Mouse (Mus musculus): ENCODE measurements around the gene Cep97. TPM values are rescaled to one million over a fixed set of nuclear protein-coding genes. Genes with fewer than 3 reads are reported as not detected.
A peak's percentile ranks its signal among the peaks of the same experiment; 100 is the strongest.
"Not testable (repeated sequence)": the region's sequence is repeated elsewhere in the genome, so short reads cannot be mapped to it uniquely, and the experiment has no call there.

The Cep97 gene
- polyA plus RNA-seq, 1 experiment from 2014 or later = 9.5 TPM

DNA sequence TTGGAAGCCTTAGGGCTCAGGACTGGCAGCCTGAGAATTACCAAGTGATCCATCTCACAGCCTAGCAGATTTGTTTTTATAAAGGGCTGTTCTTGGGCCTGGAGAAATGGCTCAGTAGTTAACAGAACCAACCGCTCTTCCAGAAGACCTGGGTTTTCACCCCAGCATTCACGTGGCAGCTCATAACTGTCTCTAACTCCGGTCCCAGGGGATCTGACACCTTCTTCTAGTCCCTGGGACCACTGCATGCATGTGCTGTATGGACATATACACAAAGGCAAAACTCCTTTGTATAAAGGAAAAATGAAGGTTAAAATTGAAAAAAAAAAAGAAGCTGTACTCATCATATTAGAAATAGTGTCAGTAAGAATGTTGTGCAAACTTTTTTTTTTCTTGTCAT lies 15.8 kb upstream of the Cep97 start:
- 82% methylated on average over 3 of the region's 3 CpGs for WGBS
- H3K27ac ChIP-seq (ENCODE audit: low read depth, low read length) = no peak overlapping the region
- ATAC-seq = no peak

DNA sequence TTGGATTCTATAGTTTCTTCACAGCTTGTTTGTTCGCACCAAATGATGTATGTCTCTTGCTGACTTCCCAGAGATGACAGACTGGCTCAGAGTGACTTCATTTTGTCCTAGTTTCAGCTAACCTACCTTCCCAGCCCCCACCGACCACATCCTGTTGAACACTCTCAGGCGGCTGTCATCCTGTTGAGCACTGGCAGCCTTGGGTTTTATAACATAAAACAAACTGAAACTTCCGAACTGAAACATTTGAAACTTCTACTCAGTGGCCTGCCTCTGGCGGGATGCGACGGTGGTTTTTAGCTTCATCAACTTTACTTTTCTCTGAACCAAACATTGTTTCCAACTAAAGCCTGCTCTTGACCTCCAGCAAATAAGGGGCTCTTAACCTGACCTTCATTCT lies 14.3 kb upstream of the Cep97 start:
- 75% methylated on average over 7 of the region's 7 CpGs for WGBS
- Histone ChIP-seq H3K27me3 (replicated peaks; ENCODE audit: control insufficient read depth, insufficient read depth, low read length) (no peaks in the 10 kb centered on the region), H3K27ac (ENCODE audit: low read depth, low read length) (no peak overlapping the region), H3K4me2 (ENCODE audit: low read length) (no peak overlapping the region), H3K4me1 (ENCODE audit: control insufficient read depth, insufficient read depth, low read depth, low read length) (no peaks in the 10 kb centered on the region), H3K36me3 (ENCODE audit: control insufficient read depth, insufficient read depth, low read length) (no peaks in the 10 kb centered on the region), H3K9ac (ENCODE audit: low read depth, low read length) (no peak overlapping the region), H3K9me3 (ENCODE audit: control insufficient read depth, low read length) (no peaks in the 10 kb centered on the region), H3K4me3 (ENCODE audit: low read length) (no peak overlapping the region)
- ATAC-seq = no peak

More for the DNA sequence above, 15.8 kb upstream of the Cep97 start:
- Histone ChIP-seq H3K4me2 (ENCODE audit: low read length) (no peak overlapping the region), H3K27me3 (replicated peaks; ENCODE audit: control insufficient read depth, insufficient read depth, low read length) (no peaks in the 10 kb centered on the region), H3K4me1 (ENCODE audit: control insufficient read depth, insufficient read depth, low read depth, low read length) (no peaks in the 10 kb centered on the region), H3K4me3 (ENCODE audit: low read length) (no peak overlapping the region), H3K36me3 (ENCODE audit: control insufficient read depth, insufficient read depth, low read length) (no peaks in the 10 kb centered on the region), H3K9me3 (ENCODE audit: control insufficient read depth, low read length) (no peaks in the 10 kb centered on the region), H3K9ac (ENCODE audit: low read depth, low read length) (no peak overlapping the region)

DNA sequence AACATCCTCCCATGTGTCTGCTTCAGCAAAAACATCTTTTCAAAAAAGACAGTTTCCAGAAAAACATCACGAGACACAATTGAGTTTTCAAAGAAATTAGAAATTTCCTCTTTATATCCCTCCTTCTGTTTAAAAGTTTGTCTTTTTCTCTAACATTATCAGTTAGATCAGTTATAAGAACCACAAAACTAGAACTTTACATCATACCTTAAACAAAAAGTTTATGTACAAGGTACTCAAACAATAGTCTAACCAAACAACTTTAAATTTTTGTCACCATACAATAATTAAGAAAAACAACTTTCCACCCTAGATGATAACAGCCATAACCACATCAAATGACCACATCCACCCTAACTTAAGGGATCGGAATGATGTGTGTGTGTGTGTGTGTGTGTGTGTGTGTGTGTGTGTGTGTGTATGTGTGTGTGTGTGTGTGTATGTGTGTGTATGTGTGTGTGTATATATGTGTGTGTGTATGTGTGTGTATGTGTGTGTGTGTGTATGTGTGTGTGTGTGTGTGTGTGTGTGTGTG lies 13.3 kb upstream of the Cep97 start:
- not testable (repeated sequence) for H3K4me1 ChIP-seq (ENCODE audit: control insufficient read depth, insufficient read depth, low read depth, low read length); H3K9me3 ChIP-seq (ENCODE audit: control insufficient read depth, low read length); H3K4me2 ChIP-seq (ENCODE audit: low read length); ATAC-seq; H3K9ac ChIP-seq (ENCODE audit: low read depth, low read length); H3K27me3 ChIP-seq (replicated peaks; ENCODE audit: control insufficient read depth, insufficient read depth, low read length); H3K36me3 ChIP-seq (ENCODE audit: control insufficient read depth, insufficient read depth, low read length); H3K4me3 ChIP-seq (ENCODE audit: low read length); H3K27ac ChIP-seq (ENCODE audit: low read depth, low read length)
- WGBS = 89% methylated on average over 2 of the region's 2 CpGs

DNA sequence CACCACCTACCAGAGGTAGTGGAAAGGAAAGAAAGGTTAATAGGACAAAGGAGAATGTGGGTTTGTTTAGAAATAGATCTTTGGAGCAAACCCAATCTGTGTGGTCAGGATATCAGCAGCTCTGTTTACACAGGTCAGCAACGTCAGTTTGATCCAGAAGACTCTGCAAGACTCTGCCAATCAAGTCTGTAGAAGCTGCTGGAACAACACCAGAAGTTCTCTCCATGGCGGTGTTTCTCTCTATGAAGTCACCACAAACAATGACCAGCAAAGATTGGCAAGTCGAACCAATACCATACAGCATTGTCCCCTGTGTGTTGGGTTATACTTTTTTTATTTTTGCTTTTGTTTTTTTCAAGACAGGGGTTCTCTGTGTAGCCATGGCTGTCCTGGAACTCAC lies 12.6 kb upstream of the Cep97 start:
- Histone ChIP-seq H3K9me3 (ENCODE audit: control insufficient read depth, low read length) (no peaks in the 10 kb centered on the region), H3K4me1 (ENCODE audit: control insufficient read depth, insufficient read depth, low read depth, low read length) (no peaks in the 10 kb centered on the region), H3K27ac (ENCODE audit: low read depth, low read length) (no peak overlapping the region), H3K4me2 (ENCODE audit: low read length) (no peak overlapping the region), H3K4me3 (ENCODE audit: low read length) (no peak overlapping the region), H3K36me3 (ENCODE audit: control insufficient read depth, insufficient read depth, low read length) (no peaks in the 10 kb centered on the region), H3K27me3 (replicated peaks; ENCODE audit: control insufficient read depth, insufficient read depth, low read length) (no peaks in the 10 kb centered on the region), H3K9ac (ENCODE audit: low read depth, low read length) (no peak overlapping the region)
- WGBS = 80% methylated on average over 3 of the region's 3 CpGs
- no peak for ATAC-seq

DNA sequence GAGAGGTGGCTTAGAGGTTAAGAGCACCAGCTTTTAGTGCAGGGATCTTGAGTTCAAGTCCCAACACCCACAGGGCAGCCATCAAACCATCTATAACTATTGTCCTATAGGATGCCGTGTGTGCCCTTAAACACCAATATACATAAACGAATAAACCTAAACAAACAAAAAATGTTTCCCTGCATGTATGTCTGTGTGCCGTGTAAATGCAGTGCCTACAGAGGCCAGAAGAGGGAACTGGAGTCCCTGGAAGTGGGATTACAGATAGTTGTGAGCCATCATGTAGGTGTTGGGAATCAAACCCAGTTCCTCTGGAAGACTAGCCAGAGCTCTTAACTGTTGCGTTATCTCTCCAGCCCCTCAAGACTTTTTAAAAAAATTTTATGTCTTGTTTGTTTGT lies 6.1 kb upstream of the Cep97 start:
- no peaks in the 10 kb centered on the region for H3K27me3 ChIP-seq (replicated peaks; ENCODE audit: control insufficient read depth, insufficient read depth, low read length)
- no peaks in the 10 kb centered on the region for H3K36me3 ChIP-seq (ENCODE audit: control insufficient read depth, insufficient read depth, low read length)
- no peaks in the 10 kb centered on the region for H3K4me1 ChIP-seq (ENCODE audit: control insufficient read depth, insufficient read depth, low read depth, low read length)
- no peak overlapping the region for H3K4me3 ChIP-seq (ENCODE audit: low read length)
- no peak for ATAC-seq
- H3K9ac ChIP-seq (ENCODE audit: low read depth, low read length) = no peak overlapping the region
- WGBS = 92% methylated on average over 4 of the region's 4 CpGs
- no peaks in the 10 kb centered on the region for H3K9me3 ChIP-seq (ENCODE audit: control insufficient read depth, low read length)
- no peak overlapping the region for H3K27ac ChIP-seq (ENCODE audit: low read depth, low read length)
- H3K4me2 ChIP-seq (ENCODE audit: low read length) = no peak overlapping the region

DNA sequence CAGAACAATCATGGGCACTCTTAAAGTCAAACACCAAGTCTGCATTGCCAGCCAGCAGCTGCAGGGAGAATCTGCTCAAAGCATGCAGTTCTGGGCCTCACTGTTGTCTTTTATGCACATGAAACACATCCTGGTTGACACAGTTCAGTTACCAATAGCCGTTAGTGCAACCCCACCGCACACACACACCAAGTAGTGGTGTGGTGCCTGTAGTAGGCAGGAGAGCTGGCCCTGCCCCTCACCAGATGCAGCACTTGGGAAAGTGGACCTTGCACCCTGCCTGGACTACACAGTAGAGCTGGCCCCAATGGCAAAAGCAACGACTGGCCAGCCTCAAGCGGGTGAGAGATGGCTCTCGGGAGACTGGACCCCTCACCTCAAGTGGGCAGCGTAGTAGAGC lies 5.0 kb upstream of the Cep97 start:
- no peaks in the 10 kb centered on the region for H3K27me3 ChIP-seq (replicated peaks; ENCODE audit: control insufficient read depth, insufficient read depth, low read length)
- 92% methylated on average over 6 of the region's 6 CpGs for WGBS

DNA sequence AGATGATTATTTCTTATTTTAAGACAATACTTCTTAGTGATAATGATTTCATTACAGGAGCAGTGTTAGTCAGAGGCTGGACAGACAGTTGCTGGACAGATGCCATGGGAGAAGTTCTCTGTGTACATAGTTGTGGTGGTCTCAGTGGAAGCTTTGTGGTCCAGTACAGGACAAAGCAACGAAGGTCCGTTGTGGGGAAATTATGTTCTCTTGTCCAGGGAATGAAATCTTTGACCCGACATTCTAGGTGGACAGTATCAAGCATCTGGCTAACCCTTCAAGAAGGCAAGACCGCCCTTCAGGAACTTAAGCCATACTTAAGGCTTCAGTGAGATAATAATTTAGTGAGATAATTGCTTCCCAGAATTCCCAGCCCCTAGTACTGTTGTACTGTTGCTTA lies 4.1 kb upstream of the Cep97 start:
- no peaks in the 10 kb centered on the region for H3K9me3 ChIP-seq (ENCODE audit: control insufficient read depth, low read length)
- WGBS = 90% methylated on average over 4 of the region's 4 CpGs
- ATAC-seq = no peak
- no peak overlapping the region for H3K9ac ChIP-seq (ENCODE audit: low read depth, low read length)
- H3K4me3 ChIP-seq (ENCODE audit: low read length) = no peak overlapping the region
- no peaks in the 10 kb centered on the region for H3K27me3 ChIP-seq (replicated peaks; ENCODE audit: control insufficient read depth, insufficient read depth, low read length)
- no peaks in the 10 kb centered on the region for H3K36me3 ChIP-seq (ENCODE audit: control insufficient read depth, insufficient read depth, low read length)
- no peak overlapping the region for H3K4me2 ChIP-seq (ENCODE audit: low read length)
- H3K27ac ChIP-seq (ENCODE audit: low read depth, low read length) = no peak overlapping the region
- no peaks in the 10 kb centered on the region for H3K4me1 ChIP-seq (ENCODE audit: control insufficient read depth, insufficient read depth, low read depth, low read length)

More for the DNA sequence above, 5.0 kb upstream of the Cep97 start:
- Histone ChIP-seq H3K9ac (ENCODE audit: low read depth, low read length) (no peak overlapping the region), H3K4me2 (ENCODE audit: low read length) (no peak overlapping the region), H3K36me3 (ENCODE audit: control insufficient read depth, insufficient read depth, low read length) (no peaks in the 10 kb centered on the region), H3K9me3 (ENCODE audit: control insufficient read depth, low read length) (no peaks in the 10 kb centered on the region), H3K4me3 (ENCODE audit: low read length) (no peak overlapping the region), H3K4me1 (ENCODE audit: control insufficient read depth, insufficient read depth, low read depth, low read length) (no peaks in the 10 kb centered on the region), H3K27ac (ENCODE audit: low read depth, low read length) (no peak overlapping the region)
- no peak for ATAC-seq

DNA sequence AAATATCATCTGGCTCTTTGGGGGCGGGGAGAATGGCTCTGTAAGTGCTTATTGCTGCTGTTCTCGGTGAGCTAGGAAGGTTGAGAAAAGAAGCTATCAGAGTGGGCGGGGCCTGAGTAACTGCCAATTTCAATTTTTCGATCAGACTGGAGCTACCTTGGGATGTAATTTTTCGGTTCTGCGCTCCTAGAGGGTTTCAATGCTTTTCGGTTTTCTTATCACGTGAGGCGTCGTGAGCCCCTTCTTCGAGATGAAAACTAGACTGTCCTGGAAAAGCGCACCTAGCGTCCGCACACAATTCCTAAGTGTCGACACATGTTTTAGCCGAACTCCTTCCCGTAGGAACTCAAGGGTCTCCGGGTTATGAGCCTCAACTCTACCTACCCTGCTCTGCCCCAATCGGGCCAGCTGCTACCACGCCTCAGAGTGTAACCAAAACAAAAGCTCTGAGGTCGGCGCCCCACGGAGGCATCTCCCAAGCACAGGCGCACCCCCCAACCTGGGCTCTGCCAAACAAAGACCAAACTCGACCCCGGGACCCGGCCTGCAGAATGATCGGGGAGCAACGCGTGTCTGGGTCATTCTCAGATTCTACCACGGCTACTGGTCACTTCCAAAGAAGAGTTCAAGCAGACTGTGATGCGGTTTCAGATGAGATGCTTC lies 843 bp downstream of the Cep97 start:
- under 1% methylated on average over 32 of the region's 32 CpGs for WGBS
- ATAC-seq = peak; percentile 55
- H3K9me3 ChIP-seq (ENCODE audit: control insufficient read depth, low read length) = no peaks in the 10 kb centered on the region

DNA sequence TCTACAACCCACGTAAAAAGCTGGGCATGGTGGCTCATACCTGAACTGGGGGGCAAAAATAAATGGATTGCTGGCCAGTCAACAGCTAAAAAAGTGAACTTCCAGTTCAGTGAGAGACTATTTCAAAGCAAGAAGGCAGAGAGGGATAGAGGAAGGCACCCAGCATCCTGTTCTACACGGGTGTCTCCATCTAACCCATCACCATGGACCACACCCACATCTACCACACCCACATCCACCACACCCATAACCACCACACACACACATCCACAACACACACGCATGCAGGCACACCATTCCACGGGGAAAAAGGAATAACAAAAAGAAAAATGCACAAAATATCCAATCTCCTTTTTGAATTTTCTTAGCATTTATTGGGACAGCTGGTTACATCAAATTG lies 10.6 kb downstream of the Cep97 start:
- WGBS = 92% methylated on average over 4 of the region's 4 CpGs
- H3K4me3 ChIP-seq (ENCODE audit: low read length) = no peak overlapping the region
- H3K27me3 ChIP-seq (replicated peaks; ENCODE audit: control insufficient read depth, insufficient read depth, low read length) = no peaks in the 10 kb centered on the region
- peaks cover 9% of the 10 kb centered on the region for H3K36me3 ChIP-seq (ENCODE audit: control insufficient read depth, insufficient read depth, low read length)
- ATAC-seq = no peak
- no peak overlapping the region for H3K4me2 ChIP-seq (ENCODE audit: low read length)
- H3K4me1 ChIP-seq (ENCODE audit: control insufficient read depth, insufficient read depth, low read depth, low read length) = no peaks in the 10 kb centered on the region
- no peaks in the 10 kb centered on the region for H3K9me3 ChIP-seq (ENCODE audit: control insufficient read depth, low read length)
- H3K9ac ChIP-seq (ENCODE audit: low read depth, low read length) = no peak overlapping the region
- H3K27ac ChIP-seq (ENCODE audit: low read depth, low read length) = no peak overlapping the region

More for the DNA sequence above, 843 bp downstream of the Cep97 start:
- Histone ChIP-seq H3K36me3 (ENCODE audit: control insufficient read depth, insufficient read depth, low read length) (0 out of 2 replicates have a peak, but pooled peaks cover 3% of the 10 kb centered on the region), H3K27ac (ENCODE audit: low read depth, low read length) (peak overlapping the region; percentile 60), H3K9ac (ENCODE audit: low read depth, low read length) (peak overlapping the region; percentile 75), H3K4me2 (ENCODE audit: low read length) (peak overlapping the region; percentile 83), H3K27me3 (replicated peaks; ENCODE audit: control insufficient read depth, insufficient read depth, low read length) (no peaks in the 10 kb centered on the region), H3K4me1 (ENCODE audit: control insufficient read depth, insufficient read depth, low read depth, low read length) (no peaks in the 10 kb centered on the region), H3K4me3 (ENCODE audit: low read length) (peak overlapping the region; percentile 75)
